Mouse (Mus musculus) brain, embryonic 14.5 days (tissue): ENCODE data around the gene Mtmr11.

ENCODE experiments used
- CTCF ChIP-seq: fragments of 200-500 bp; IDR thresholded peaks from 2 replicates; pipeline ENCODE4 v1.5.1; 2012; ENCODE audit warnings: inconsistent platforms, mild to moderate bottlenecking, moderate library complexity, borderline replicate concordance; ENCODE audit not compliant: insufficient read depth, insufficient read length; ENCODE audit errors: extremely low read depth
- POLR2A ChIP-seq: fragments of 200-500 bp; IDR thresholded peaks from 2 replicates; pipeline ENCODE4 v1.6.1; 2012; ENCODE audit warnings: mild to moderate bottlenecking, inconsistent platforms, borderline replicate concordance; ENCODE audit not compliant: poor library complexity, insufficient read depth, insufficient read length, severe bottlenecking; ENCODE audit errors: extremely low read depth

DNA sequence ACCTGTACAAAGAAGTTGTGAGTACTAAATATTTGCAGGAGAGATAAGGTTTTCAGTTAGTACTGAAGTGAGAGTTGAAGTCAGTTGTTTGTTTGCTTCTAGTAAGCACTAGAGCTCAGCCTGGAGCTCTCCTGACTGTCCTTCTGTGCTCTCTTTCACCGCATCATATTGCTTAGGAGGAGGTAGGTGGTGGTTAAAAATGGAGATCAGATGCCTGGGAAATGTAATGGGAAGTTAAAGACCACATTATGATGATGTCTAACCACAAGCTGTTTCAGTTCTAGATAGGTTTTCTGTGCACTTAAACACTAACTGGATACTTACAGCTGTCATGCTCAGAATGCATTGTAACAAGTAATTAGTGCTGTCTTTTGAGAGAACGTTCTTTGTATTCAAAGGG lies 43.7 kb upstream of the Mtmr11 start:
- TF ChIP-seq CTCF (no peak), POLR2A (no peak)
